Mouse (Mus musculus) neutrophil, adult 5-6 weeks (primary cell): Measurements from ENCODE around the gene Gpr143. TPM values are rescaled to one million over a fixed set of nuclear protein-coding genes. Genes with fewer than 3 reads are reported as not detected.
"Not testable (repeated sequence)": the region's sequence is repeated elsewhere in the genome, so short reads cannot be mapped to it uniquely, and the experiment has no call there.

ENCODE experiments used
- ATAC-seq: fragments of 151-379, 151-347 bp; 2 replicates; pipeline ENCODE4 v1.8.0; 2017; ENCODE audit warnings: mild to moderate bottlenecking, moderate TSS enrichment; ENCODE audit not compliant: insufficient number of reproducible peaks, poor library complexity, low FRiP score, severe bottlenecking; ENCODE audit errors: extremely low read depth
- total RNA-seq: library from RNA; stranded (forward); fragments of 200-1000 nt; gene quantifications from 2 replicates; pipeline ENCODE4 v1.2.3, GENCODE M21; 2017

Gene Gpr143
- total RNA-seq, 1 experiment from 2014 or later: not detected

- ATAC-seq: not testable (repeated sequence)
Observed at GRCm38 (mm10) chrX:152834940-152835339, 53.2 kb downstream of the Gpr143 start.

DNA sequence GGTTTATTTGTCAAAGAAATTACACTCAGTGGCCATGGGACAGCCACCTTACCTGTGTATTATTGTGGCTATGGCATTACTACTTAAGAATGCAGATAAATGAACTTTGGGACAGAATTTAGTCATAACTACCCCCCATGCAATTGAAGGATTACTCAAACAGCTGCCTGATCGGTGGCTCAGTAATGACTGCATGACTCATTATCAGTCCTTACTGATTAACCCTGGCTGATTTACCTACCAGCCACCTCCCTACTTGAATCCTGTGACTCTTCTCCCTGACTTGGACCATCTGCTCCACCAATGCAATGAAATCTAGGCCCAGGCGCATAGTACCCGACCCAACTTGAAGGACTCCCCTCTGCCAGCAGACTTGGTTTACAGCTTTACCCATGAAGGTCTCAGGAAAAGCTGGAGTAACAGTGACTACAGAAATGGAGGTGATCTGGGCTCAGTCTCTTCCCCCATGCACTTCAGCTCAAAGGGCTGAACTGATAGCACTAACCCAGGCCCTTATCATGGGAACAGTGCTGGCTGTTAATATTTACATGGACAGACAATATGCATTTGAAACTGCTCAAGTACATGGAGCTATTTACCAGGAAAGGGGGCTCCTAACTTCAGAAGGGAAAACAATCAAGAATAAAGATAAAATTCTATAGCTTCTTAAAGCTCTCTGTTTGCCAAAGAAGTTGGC, 73.5 kb downstream of the Gpr143 start:
- ATAC-seq: no peak

Other genes with a start within 250 kb of the Gpr143 start
- gene Cldn34a, start 218.6 kb upstream of the Gpr143 start, total RNA-seq: not detected in 2 replicates
- 0.12 TPM in 1 of 2 replicates, not detected in the other for gene Shroom2, start 12.5 kb upstream of the Gpr143 start, total RNA-seq
- not detected in 2 replicates for gene Usp51, start 224.5 kb downstream of the Gpr143 start, total RNA-seq